Mouse (Mus musculus) activated CD4-positive, CD25-positive, alpha-beta regulatory T cell, adult 4 months (primary cell): Measurements from ENCODE around the gene Brsk2. TPM values are rescaled to one million over a fixed set of nuclear protein-coding genes. Genes with fewer than 3 reads are reported as not detected.
A peak's percentile ranks its signal among the peaks of the same experiment; 100 is the strongest.

Experiments
- ATAC-seq: one replicate; pipeline ENCODE4 v1.8.0; 2017
- polyA plus RNA-seq, 2 experiments: library from polyadenylated mRNA; unstranded; fragments of 100-300 nt; shearing (Covaris generic); gene quantifications; one replicate each; pipeline ENCODE4 v1.2.1; 2017

Brsk2 gene
- polyA plus RNA-seq, 2 experiments from 2014 or later: 0.21 to 0.45 TPM

- no peak for ATAC-seq
Measured at GRCm38 (mm10) chr7:141956174-141956566, 6.6 kb downstream of the Brsk2 start.

GRCm38 (mm10) chr7:141957524-141958051, 8.0 kb downstream of the Brsk2 start:
- no peak for ATAC-seq

- ATAC-seq: no peak
Measured at GRCm38 (mm10) chr7:141958211-141958610, 8.7 kb downstream of the Brsk2 start.

- ATAC-seq: no peak
Measured at GRCm38 (mm10) chr7:141959133-141959532, 9.6 kb downstream of the Brsk2 start.

- no peak for ATAC-seq
Measured at GRCm38 (mm10) chr7:141960926-141961325, 11.4 kb downstream of the Brsk2 start.

- no peak for ATAC-seq
Measured at GRCm38 (mm10) chr7:141961491-141961890, 11.9 kb downstream of the Brsk2 start.

GRCm38 (mm10) chr7:141962521-141962920, 13.0 kb downstream of the Brsk2 start:
- ATAC-seq: no peak

- ATAC-seq: no peak
Measured at GRCm38 (mm10) chr7:141966281-141966680, 16.7 kb downstream of the Brsk2 start.

GRCm38 (mm10) chr7:141972831-141973619, 23.5 kb downstream of the Brsk2 start:
- no peak for ATAC-seq

- ATAC-seq: no peak
Measured at GRCm38 (mm10) chr7:141978003-141978402, 28.5 kb downstream of the Brsk2 start.

- no peak for ATAC-seq
Measured at GRCm38 (mm10) chr7:141979247-141979646, 29.7 kb downstream of the Brsk2 start.

- no peak for ATAC-seq
Measured at GRCm38 (mm10) chr7:141981237-141981636, 31.7 kb downstream of the Brsk2 start.

GRCm38 (mm10) chr7:141988314-141988806, 38.8 kb downstream of the Brsk2 start:
- ATAC-seq: no peak

GRCm38 (mm10) chr7:141991183-141991582, 41.6 kb downstream of the Brsk2 start:
- no peak for ATAC-seq

- ATAC-seq: no peak
Measured at GRCm38 (mm10) chr7:141994121-141994520, 44.6 kb downstream of the Brsk2 start.

GRCm38 (mm10) chr7:142000661-142001060, 51.1 kb downstream of the Brsk2 start:
- no peak for ATAC-seq

GRCm38 (mm10) chr7:142001597-142002340, 52.2 kb downstream of the Brsk2 start:
- ATAC-seq: no peak

- peak; percentile 23 for ATAC-seq
Measured at GRCm38 (mm10) chr7:142016562-142016961, 67.0 kb downstream of the Brsk2 start.

GRCm38 (mm10) chr7:142019699-142020098, 70.1 kb downstream of the Brsk2 start:
- no peak for ATAC-seq

- no peak for ATAC-seq
Measured at GRCm38 (mm10) chr7:142020827-142021226, 71.3 kb downstream of the Brsk2 start.

- no peak for ATAC-seq
Measured at GRCm38 (mm10) chr7:142025196-142025595, 75.6 kb downstream of the Brsk2 start.

- no peak for ATAC-seq
Measured at GRCm38 (mm10) chr7:142025926-142026325, 76.4 kb downstream of the Brsk2 start.

- no peak for ATAC-seq
Measured at GRCm38 (mm10) chr7:142030073-142030472, 80.5 kb downstream of the Brsk2 start.
